Mouse (Mus musculus): ENCODE measurements around the gene Gm26620.

Gm26620 gene

DNA sequence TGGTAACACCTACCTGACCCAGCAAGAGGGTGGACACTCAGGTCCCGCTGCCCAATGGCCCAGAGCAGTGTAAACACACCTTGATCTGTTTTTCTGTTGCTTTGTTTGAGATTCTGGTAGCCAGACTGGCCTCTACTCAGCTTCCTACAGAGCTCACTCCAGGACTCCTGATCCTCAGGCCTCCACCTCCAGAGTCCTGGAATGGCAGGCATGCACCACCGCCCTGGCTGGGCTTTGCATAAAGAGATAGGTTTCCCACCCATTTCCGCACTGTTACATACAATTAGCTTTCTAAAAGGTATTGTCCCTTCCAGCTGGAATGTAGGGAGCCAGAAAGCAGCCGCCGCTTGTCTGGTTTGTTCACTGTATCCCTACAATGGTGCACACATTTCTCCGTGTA is 13.5 kb upstream of the Gm26620 start:
- no peak for DNase-seq

GRCm38 (mm10) chr1:170871961-170872360 is 12.9 kb upstream of the Gm26620 start:
- DNase-seq: no peak

- DNase-seq: no peak
Observed at GRCm38 (mm10) chr1:170875676-170876075, 9.2 kb upstream of the Gm26620 start.

GRCm38 (mm10) chr1:170876906-170877305 is 8.0 kb upstream of the Gm26620 start:
- DNase-seq: no peak

DNA sequence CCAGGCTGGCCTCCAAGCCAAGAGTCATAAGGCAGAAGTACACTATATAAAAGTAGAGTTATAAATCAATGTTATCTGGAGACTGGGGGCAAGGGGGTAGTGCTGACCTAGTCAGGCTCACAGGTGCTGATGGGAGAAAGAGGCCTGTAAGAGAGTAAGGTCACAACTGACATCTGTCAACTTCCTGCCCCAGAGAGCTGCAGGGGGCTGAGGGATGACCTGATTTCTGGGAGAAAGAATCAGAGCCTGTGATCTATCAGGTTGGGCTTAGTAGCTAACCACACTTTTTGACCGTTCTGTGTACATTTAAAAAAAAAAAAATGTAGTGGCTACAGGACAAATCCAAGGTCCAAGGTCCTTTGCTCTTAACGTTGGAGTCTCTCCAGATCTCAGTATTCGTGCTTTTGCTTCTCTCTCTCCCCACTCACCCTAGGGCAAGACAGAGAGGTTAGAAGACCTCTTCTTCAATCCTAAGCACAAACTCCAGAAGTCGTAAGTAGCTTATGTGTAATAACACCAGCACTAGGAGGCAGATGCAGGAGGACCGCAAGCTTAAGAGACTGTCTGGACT is 1.9 kb upstream of the Gm26620 start:
- no peak for DNase-seq

DNA sequence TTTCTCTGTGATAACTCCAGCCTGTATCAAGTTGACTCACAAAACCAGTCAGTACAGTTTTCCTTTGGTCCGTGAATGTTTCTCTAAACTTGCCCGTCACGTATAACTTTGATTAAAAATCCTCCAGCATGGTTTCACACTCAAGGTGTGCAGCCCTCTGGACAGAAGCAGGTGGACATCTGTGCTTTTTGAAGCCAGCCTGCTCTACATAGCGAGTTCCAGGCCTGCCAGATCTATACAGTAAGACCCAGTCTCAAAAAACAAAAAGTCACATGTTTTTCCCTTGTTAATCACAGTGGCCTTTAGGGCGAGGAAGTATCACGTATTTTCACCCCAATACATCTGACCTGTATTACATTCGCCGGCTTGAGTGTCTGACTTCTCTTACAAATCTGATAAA is 475 bp upstream of the Gm26620 start:
- no peak for DNase-seq

GRCm38 (mm10) chr1:170886044-170886458 is 1.2 kb downstream of the Gm26620 start:
- no peak for DNase-seq

DNA sequence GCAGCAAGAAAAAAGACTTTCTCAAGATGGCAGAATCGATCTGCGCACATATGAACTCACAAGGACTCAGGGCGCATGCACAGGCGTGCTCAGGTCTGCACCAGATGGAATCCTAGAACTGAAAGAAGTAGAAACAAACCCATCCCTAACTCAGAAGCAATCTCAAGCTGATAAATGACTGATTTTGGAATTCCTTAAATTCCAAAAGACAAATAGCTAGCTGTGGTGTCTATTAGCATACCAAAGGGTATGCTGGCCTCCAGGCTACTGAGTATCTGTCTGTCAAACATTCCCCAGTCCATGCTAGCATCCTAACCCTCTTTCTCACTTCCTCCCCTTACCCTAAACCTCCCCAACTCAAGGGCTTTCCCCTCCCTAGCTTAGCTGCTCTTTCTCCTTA is 4.4 kb downstream of the Gm26620 start:
- DNase-seq: no peak

- DNase-seq: no peak
Observed at GRCm38 (mm10) chr1:170891646-170892045, 6.8 kb downstream of the Gm26620 start.

DNA sequence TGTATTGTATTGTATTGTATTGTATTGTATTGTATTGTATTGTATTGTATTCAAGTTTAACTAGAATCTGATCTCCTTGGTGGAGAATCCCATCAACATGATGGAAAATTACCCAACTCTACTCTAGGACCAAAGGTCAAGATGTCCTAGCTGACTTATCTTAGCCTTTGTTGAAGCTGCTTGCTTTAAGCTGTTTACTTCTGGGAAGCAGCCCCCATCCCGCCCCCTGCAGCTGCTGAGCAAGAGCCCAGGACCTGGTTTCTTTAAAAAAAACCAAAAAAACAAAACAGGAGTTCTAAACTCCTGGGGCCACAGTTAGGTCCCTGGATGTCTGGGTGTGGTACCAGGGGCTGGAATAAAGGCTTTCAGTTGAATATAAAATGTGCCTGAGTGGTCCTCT is 7.4 kb downstream of the Gm26620 start:
- DNase-seq: no peak

DNA sequence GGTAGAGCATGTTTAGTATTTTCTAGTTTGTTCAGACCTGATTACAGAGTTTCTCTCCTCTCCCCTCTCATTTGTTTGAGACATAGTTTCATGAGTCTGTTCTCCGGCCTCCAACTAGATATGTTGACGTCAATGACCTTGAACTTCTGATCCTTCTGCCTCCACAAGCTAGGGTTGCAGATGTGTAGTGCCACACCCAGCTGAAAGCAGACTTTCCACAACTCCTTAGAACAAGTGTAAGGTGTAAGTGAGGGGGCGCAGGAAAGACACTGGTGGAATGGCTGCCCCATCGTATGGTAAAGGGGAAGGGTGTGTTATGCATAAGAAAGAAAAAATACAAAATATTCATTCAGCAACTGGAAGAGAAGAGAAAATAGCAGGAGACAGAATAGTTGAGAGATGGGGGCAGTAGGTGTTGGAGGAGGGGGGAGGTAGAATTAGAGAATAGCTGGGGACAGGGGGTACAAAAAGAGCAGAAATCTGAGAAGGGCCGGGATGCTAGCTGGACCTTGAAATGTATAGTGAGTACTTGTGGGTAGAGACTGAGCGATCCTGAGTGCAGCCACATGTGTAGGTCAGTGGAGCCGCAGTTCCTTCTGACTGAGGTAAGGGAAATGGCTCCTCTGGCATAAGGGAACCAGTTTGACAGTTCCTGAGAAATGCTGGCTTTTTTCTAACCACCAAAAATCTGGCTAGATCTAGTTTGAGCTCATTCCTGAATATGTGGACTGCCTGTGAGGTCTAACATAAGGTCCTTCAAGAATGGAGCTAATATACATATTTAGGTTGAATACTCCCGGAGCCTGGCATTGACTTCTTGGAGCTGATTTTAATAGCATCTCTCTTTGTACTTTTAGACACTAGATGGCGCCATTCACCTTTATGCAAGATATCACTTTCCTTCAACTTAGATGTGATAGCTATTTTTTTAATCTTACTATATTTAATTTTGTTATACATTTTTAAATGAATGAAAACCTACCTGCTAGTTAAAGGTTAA is 10.0 kb downstream of the Gm26620 start:
- peak; percentile 22 to 81 for DNase-seq

GRCm38 (mm10) chr1:170896651-170897281 is 11.9 kb downstream of the Gm26620 start:
- no peak for DNase-seq

GRCm38 (mm10) chr1:170898413-170899075 is 13.7 kb downstream of the Gm26620 start:
- DNase-seq: no peak

DNA sequence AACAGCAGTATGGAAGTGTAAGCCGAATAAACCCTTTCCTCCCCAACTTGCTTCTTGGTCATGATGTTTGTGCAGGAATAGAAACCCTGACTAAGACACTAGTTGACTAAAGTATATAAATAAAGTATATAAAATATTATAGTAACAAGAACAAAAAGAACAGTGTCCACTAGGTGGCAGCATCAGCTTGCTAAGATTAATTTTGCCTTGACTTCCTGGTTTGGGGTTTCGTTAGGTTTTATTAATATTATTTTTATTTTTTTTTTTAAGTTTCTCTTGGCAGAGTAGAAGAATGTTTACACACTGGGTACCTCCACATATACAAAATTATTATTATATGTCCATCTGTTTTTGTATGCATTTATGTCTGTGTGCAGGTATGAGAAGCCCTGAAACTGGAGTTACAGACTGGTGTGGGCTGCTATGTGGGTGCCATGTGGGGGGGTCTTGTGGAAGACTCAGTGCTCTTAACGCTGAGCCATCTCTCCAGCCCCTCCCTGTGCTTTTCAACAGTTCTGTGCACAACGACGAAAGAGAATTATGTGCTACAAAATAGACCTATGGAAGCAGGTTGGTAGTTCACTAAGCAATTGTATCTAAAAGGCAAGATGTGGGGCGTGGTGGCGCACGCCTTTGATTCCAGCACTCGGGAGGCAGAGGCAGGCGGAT is 16.1 kb downstream of the Gm26620 start:
- peak; percentile 71 to 86 for DNase-seq

DNA sequence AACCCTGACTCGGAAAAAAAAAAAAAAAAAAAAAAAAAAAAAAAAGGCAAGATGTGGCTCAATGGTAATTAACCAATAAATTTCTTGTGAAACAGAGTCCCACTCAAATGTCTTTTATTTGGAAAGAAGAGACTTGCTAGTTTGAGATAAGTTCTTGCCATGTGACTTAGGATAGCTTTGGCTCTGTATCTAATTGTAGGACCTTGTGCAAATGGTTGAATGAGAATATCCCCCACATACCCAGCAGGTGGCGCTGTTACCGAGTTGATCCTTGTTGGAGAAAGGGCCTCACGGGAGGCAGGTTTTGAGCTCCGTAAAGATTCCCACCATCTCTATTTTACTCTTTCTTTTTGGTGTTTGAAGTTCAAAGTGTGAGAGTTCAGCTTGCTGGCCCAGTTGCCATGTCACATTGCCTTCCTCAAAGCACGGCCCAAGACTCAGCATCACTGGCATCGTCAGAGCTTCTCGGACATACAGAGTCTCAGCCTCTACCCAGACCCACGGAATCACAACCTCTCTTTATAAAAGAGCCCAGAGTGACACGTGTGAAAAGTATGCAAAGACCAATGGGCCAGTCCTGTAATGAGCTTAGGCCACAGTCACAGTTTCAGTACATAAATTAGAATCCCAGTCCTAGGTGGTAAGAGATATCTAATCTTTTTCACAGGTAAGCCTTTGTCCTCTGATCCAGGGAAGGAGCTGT is 16.8 kb downstream of the Gm26620 start:
- DNase-seq: peak; percentile 93 to 96

- no peak for DNase-seq
Observed at GRCm38 (mm10) chr1:170903485-170903884, 18.6 kb downstream of the Gm26620 start.

DNA sequence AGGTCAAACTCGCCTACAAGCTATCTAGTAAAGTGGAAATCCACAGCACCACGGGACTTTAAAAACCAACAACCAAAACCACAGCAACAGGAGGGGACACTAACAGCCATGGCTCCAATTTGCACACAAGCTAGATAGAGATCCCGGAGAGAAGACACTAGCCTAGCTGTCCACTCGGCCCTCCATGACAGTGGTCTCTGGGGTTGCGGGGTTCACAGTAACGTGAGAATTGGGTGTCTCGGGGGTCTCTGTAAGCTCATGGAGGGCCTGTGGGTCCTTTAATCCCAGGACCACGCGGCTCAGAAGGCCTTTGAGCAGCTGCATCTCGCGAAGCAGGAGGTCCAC is 22.2 kb downstream of the Gm26620 start:
- no peak for DNase-seq

GRCm38 (mm10) chr1:170907456-170908191 is 22.8 kb downstream of the Gm26620 start:
- DNase-seq: peak; percentile 60 to 63

- peak; percentile 39 to 47 for DNase-seq
Observed at GRCm38 (mm10) chr1:170908341-170908740, 23.5 kb downstream of the Gm26620 start.

- DNase-seq: no peak
Observed at GRCm38 (mm10) chr1:170911907-170912660, 27.2 kb downstream of the Gm26620 start.

All from cerebellum, postnatal 10 days (tissue).